Mouse (Mus musculus) midbrain, embryonic 12.5 days (tissue): Measurements from ENCODE around the gene Ank3. TPM values are rescaled to one million over a fixed set of nuclear protein-coding genes. Genes with fewer than 3 reads are reported as not detected.
A peak's percentile ranks its signal among the peaks of the same experiment; 100 is the strongest.

Experiments used
- ATAC-seq: fragments of 200-750 bp; cut with Nextera tagmentation; 2 replicates; pipeline ENCODE4 v1.8.0; 2017; ENCODE audit warnings: low read depth, moderate TSS enrichment, moderate library complexity; ENCODE audit not compliant: low FRiP score
- H3K27ac ChIP-seq: fragments of 300-500 bp; sonication (generic); replicated peaks from 2 replicates; pipeline ENCODE4 v1.5.1; 2016; ENCODE audit warnings: mild to moderate bottlenecking
- H3K27me3 ChIP-seq: fragments of 300-500 bp; sonication (generic); 2 replicates; pipeline ENCODE4 v1.6.1; 2016; ENCODE audit warnings: mild to moderate bottlenecking
- H3K36me3 ChIP-seq: fragments of 300-500 bp; sonication (generic); 2 replicates; pipeline ENCODE4 v1.6.1; 2016
- H3K4me1 ChIP-seq: fragments of 300-500 bp; sonication (generic); 2 replicates; pipeline ENCODE4 v1.6.1; 2016
- H3K4me2 ChIP-seq: fragments of 300-500 bp; sonication (generic); replicated peaks from 2 replicates; pipeline ENCODE4 v1.6.1; 2016; ENCODE audit warnings: mild to moderate bottlenecking, moderate library complexity
- H3K4me3 ChIP-seq: fragments of 300-500 bp; sonication (generic); 2 replicates; pipeline ENCODE4 v1.5.1; 2016; ENCODE audit warnings: mild to moderate bottlenecking
- H3K9ac ChIP-seq: fragments of 300-500 bp; sonication (generic); replicated peaks from 2 replicates; pipeline ENCODE4 v1.6.1; 2016; ENCODE audit warnings: mild to moderate bottlenecking, moderate library complexity
- H3K9me3 ChIP-seq: fragments of 300-500 bp; sonication (generic); 2 replicates; pipeline ENCODE4 v1.6.1; 2016; ENCODE audit warnings: mild to moderate bottlenecking
- WGBS: fragments of 180-500 bp; shearing (Covaris S2); methylation state at CpG from one replicate; pipeline ENCODE4 v1.1.7; 2016; 5-methylcytosine and 5-hydroxymethylcytosine counted together
- polyA plus RNA-seq: library from polyadenylated mRNA; unstranded; fragments of >200 nt; fragmentation: Nextera tagmentation; extraction: Ambion mirVana; gene quantifications from 2 replicates; pipeline ENCODE4 v1.2.1, GENCODE M21; 2016

The Ank3 gene
- polyA plus RNA-seq, 1 experiment from 2014 or later: 86.9 TPM

GRCm38 (mm10) chr10:69531569-69531968 is 133.0 kb downstream of the Ank3 start:
- Histone ChIP-seq H3K9ac (no peak overlapping the region), H3K4me2 (no peak overlapping the region), H3K4me1 (peaks cover 15% of the 10 kb centered on the region), H3K27me3 (no peaks in the 10 kb centered on the region), H3K9me3 (no peaks in the 10 kb centered on the region), H3K27ac (no peak overlapping the region), H3K36me3 (no peaks in the 10 kb centered on the region), H3K4me3 (no peak overlapping the region)
- ATAC-seq: no peak
- 79% methylated on average over 5 of the region's 5 CpGs for whole genome bisulfite sequencing

GRCm38 (mm10) chr10:69532169-69532730 is 133.7 kb downstream of the Ank3 start:
- Histone ChIP-seq H3K36me3 (no peaks in the 10 kb centered on the region), H3K27ac (peak overlapping the region; percentile 60; the same call in 1 of the 2 replicates), H3K4me2 (no peak overlapping the region), H3K27me3 (no peaks in the 10 kb centered on the region), H3K4me3 (no peak overlapping the region), H3K9me3 (no peaks in the 10 kb centered on the region), H3K4me1 (peaks cover 19% of the 10 kb centered on the region), H3K9ac (no peak overlapping the region)
- no peak for ATAC-seq
- 72% methylated on average over 10 of the region's 10 CpGs for WGBS

GRCm38 (mm10) chr10:69533505-69534388 is 135.2 kb downstream of the Ank3 start:
- Histone ChIP-seq H3K36me3 (no peaks in the 10 kb centered on the region), H3K9ac (peak overlapping the region; percentile 75), H3K4me3 (peak overlapping the region; percentile 58), H3K27ac (peak overlapping the region; percentile 90), H3K4me1 (peaks cover 21% of the 10 kb centered on the region), H3K4me2 (peak overlapping the region; percentile 50), H3K27me3 (no peaks in the 10 kb centered on the region), H3K9me3 (no peaks in the 10 kb centered on the region)
- WGBS: 4% methylated on average over 22 of the region's 22 CpGs
- ATAC-seq: peak; percentile 67

- Histone ChIP-seq H3K36me3 (no peaks in the 10 kb centered on the region), H3K27ac (peak overlapping the region; percentile 90), H3K4me2 (peak overlapping the region; percentile 50), H3K4me3 (peak overlapping the region; percentile 58), H3K9ac (peak overlapping the region; percentile 75), H3K9me3 (no peaks in the 10 kb centered on the region), H3K27me3 (no peaks in the 10 kb centered on the region), H3K4me1 (peaks cover 21% of the 10 kb centered on the region)
- 37% methylated on average over 9 of the region's 9 CpGs for WGBS
- ATAC-seq: no peak
Measured at GRCm38 (mm10) chr10:69534716-69535115, 136.1 kb downstream of the Ank3 start.

- H3K9me3 ChIP-seq: no peaks in the 10 kb centered on the region
- H3K27me3 ChIP-seq: no peaks in the 10 kb centered on the region
- H3K36me3 ChIP-seq: no peaks in the 10 kb centered on the region
- H3K27ac ChIP-seq: peak overlapping the region; percentile 90
- peak overlapping the region; percentile 75 for H3K9ac ChIP-seq
- peak overlapping the region; percentile 58 for H3K4me3 ChIP-seq
- H3K4me2 ChIP-seq: peak overlapping the region; percentile 50
- WGBS: 33% methylated on average over 15 of the region's 15 CpGs
- H3K4me1 ChIP-seq: peaks cover 21% of the 10 kb centered on the region
- peak; percentile 85 for ATAC-seq
Measured at GRCm38 (mm10) chr10:69535123-69535930, 136.8 kb downstream of the Ank3 start.

GRCm38 (mm10) chr10:69535931-69536200 is 137.3 kb downstream of the Ank3 start:
- no peaks in the 10 kb centered on the region for H3K36me3 ChIP-seq
- peaks cover 21% of the 10 kb centered on the region for H3K4me1 ChIP-seq
- peak; percentile 61 for ATAC-seq
- WGBS: 48% methylated on average over 4 of the region's 4 CpGs
- peak overlapping the region; percentile 50 for H3K4me2 ChIP-seq
- no peaks in the 10 kb centered on the region for H3K9me3 ChIP-seq
- H3K27me3 ChIP-seq: no peaks in the 10 kb centered on the region
- H3K4me3 ChIP-seq: peak overlapping the region; percentile 58
- H3K9ac ChIP-seq: peak overlapping the region; percentile 75; the same call in 1 of the 2 replicates
- peak overlapping the region; percentile 90 for H3K27ac ChIP-seq

GRCm38 (mm10) chr10:69536372-69537075 is 138.0 kb downstream of the Ank3 start:
- peak overlapping the region; percentile 90 for H3K27ac ChIP-seq
- 64% methylated on average over 9 of the region's 9 CpGs for WGBS

GRCm38 (mm10) chr10:69538236-69538635 is 139.7 kb downstream of the Ank3 start:
- Histone ChIP-seq H3K27ac (no peak overlapping the region), H3K9me3 (no peaks in the 10 kb centered on the region), H3K36me3 (no peaks in the 10 kb centered on the region), H3K9ac (no peak overlapping the region), H3K4me1 (peaks cover 16% of the 10 kb centered on the region; the same call in 1 of the 2 replicates), H3K4me2 (no peak overlapping the region), H3K27me3 (no peaks in the 10 kb centered on the region), H3K4me3 (no peak overlapping the region)
- 94% methylated on average over 2 of the region's 2 CpGs for WGBS
- no peak for ATAC-seq

More at GRCm38 (mm10) chr10:69536372-69537075, 138.0 kb downstream of the Ank3 start:
- Histone ChIP-seq H3K27me3 (no peaks in the 10 kb centered on the region), H3K4me2 (peak overlapping the region; percentile 50), H3K9me3 (no peaks in the 10 kb centered on the region), H3K4me3 (peak overlapping the region; percentile 58), H3K9ac (peak overlapping the region; percentile 75; the same call in 1 of the 2 replicates), H3K36me3 (no peaks in the 10 kb centered on the region), H3K4me1 (peaks cover 21% of the 10 kb centered on the region)
- no peak for ATAC-seq

- Histone ChIP-seq H3K4me3 (no peak overlapping the region), H3K36me3 (no peaks in the 10 kb centered on the region), H3K4me2 (no peak overlapping the region), H3K9me3 (no peaks in the 10 kb centered on the region), H3K27me3 (no peaks in the 10 kb centered on the region), H3K27ac (no peak overlapping the region), H3K9ac (no peak overlapping the region), H3K4me1 (peaks cover 11% of the 10 kb centered on the region; the same call in 1 of the 2 replicates)
- 90% methylated on average over 3 of the region's 3 CpGs for WGBS
- no peak for ATAC-seq
Measured at GRCm38 (mm10) chr10:69542439-69542838, 143.9 kb downstream of the Ank3 start.

GRCm38 (mm10) chr10:69543876-69544620 is 145.5 kb downstream of the Ank3 start:
- H3K9ac ChIP-seq: no peak overlapping the region
- ATAC-seq: no peak
- H3K4me2 ChIP-seq: no peak overlapping the region
- H3K9me3 ChIP-seq: no peaks in the 10 kb centered on the region
- H3K27ac ChIP-seq: no peak overlapping the region
- WGBS: 93% methylated on average over 10 of the region's 10 CpGs
- H3K4me1 ChIP-seq: peaks cover 8% of the 10 kb centered on the region; the same call in 1 of the 2 replicates
- no peaks in the 10 kb centered on the region for H3K27me3 ChIP-seq
- H3K36me3 ChIP-seq: no peaks in the 10 kb centered on the region
- no peak overlapping the region for H3K4me3 ChIP-seq

- no peak for ATAC-seq
- Histone ChIP-seq H3K4me3 (no peak overlapping the region), H3K4me1 (peaks cover 8% of the 10 kb centered on the region; the same call in 1 of the 2 replicates), H3K9me3 (no peaks in the 10 kb centered on the region), H3K36me3 (no peaks in the 10 kb centered on the region), H3K4me2 (no peak overlapping the region), H3K9ac (no peak overlapping the region), H3K27ac (no peak overlapping the region), H3K27me3 (no peaks in the 10 kb centered on the region)
- WGBS: 90% methylated on average over 7 of the region's 7 CpGs
Measured at GRCm38 (mm10) chr10:69544653-69545052, 146.1 kb downstream of the Ank3 start.
